Mouse (Mus musculus) hindbrain, embryonic 10.5 days (tissue): Measurements from ENCODE around the gene Sirpa. TPM values are rescaled to one million over a fixed set of nuclear protein-coding genes. Genes with fewer than 3 reads are reported as not detected.

Experiments used
- DNase-seq: peaks from one replicate; pipeline ENCODE4 v3.0.0-alpha.2; 2017; ENCODE audit warnings: low spot score
- H3K27ac ChIP-seq: fragments of 300-500 bp; sonication (generic); 2 replicates; pipeline ENCODE4 v1.5.1; 2016; ENCODE audit warnings: mild to moderate bottlenecking, moderate library complexity
- H3K27me3 ChIP-seq: fragments of 300-500 bp; sonication (generic); 2 replicates; pipeline ENCODE4 v1.6.1; 2016; ENCODE audit warnings: mild to moderate bottlenecking; ENCODE audit not compliant: poor library complexity, insufficient read depth, severe bottlenecking
- H3K36me3 ChIP-seq: fragments of 300-500 bp; sonication (generic); 2 replicates; pipeline ENCODE4 v1.6.1; 2016; ENCODE audit warnings: mild to moderate bottlenecking, moderate library complexity
- H3K4me1 ChIP-seq: fragments of 300-500 bp; sonication (generic); replicated peaks from 2 replicates; pipeline ENCODE4 v1.6.1; 2016; ENCODE audit warnings: mild to moderate bottlenecking
- H3K4me3 ChIP-seq: fragments of 300-500 bp; sonication (generic); 2 replicates; pipeline ENCODE4 v1.5.1; 2016; ENCODE audit warnings: mild to moderate bottlenecking, moderate library complexity
- H3K9me3 ChIP-seq: fragments of 300-500 bp; sonication (generic); 2 replicates; pipeline ENCODE4 v1.6.1; 2016; ENCODE audit warnings: mild to moderate bottlenecking, moderate library complexity
- WGBS: fragments of 180-500 bp; shearing (Covaris S2); methylation state at CpG from one replicate; pipeline ENCODE4 v1.1.7; 2016; 5-methylcytosine and 5-hydroxymethylcytosine counted together
- polyA plus RNA-seq: library from polyadenylated mRNA; unstranded; fragments of >200 nt; fragmentation: Nextera tagmentation; extraction: Ambion mirVana; gene quantifications from 2 replicates; pipeline ENCODE4 v1.2.1, GENCODE M21; 2016

The Sirpa gene
- polyA plus RNA-seq, 1 experiment from 2014 or later = 20.9 TPM

DNA sequence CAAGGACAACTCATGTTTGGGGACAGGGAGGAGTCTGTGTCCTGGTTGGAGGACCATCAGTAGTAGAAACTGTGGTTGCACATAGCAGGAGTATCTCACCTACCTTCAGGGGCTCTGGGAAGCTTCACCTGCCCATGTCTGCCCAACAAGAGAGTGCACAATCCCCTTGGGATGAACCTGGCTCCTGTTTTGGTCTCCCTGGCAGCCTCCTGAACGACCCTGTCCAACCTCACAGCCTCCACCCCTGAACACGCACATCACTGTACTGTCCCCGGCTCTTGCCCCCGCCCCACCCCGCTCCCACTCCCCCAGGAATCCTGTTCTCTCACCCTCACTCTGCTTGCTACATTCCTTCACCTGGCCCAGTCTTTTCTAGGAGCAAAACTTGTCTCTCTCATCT is 30.3 kb downstream of the Sirpa start:
- DNase-seq = no peak
- 97% methylated on average over 5 of the region's 5 CpGs for WGBS
- no peak overlapping the region for H3K4me3 ChIP-seq
- H3K4me1 ChIP-seq = peaks cover 14% of the 10 kb centered on the region
- H3K9me3 ChIP-seq = no peaks in the 10 kb centered on the region
- H3K27me3 ChIP-seq = no peaks in the 10 kb centered on the region
- 0 out of 2 replicates have a peak overlapping the region, but pooled peaks have one; percentile 30 for H3K27ac ChIP-seq
- H3K36me3 ChIP-seq = 0 out of 2 replicates have a peak, but pooled peaks cover 12% of the 10 kb centered on the region

GRCm38 (mm10) chr2:129623771-129624170 is 31.1 kb downstream of the Sirpa start:
- Histone ChIP-seq H3K4me3 (no peak overlapping the region), H3K27me3 (no peaks in the 10 kb centered on the region), H3K9me3 (no peaks in the 10 kb centered on the region), H3K36me3 (0 out of 2 replicates have a peak, but pooled peaks cover 9% of the 10 kb centered on the region), H3K27ac (no peak overlapping the region), H3K4me1 (peaks cover 14% of the 10 kb centered on the region)
- 86% methylated on average over 7 of the region's 7 CpGs for WGBS
- DNase-seq = no peak

- H3K4me3 ChIP-seq = no peak overlapping the region
- H3K36me3 ChIP-seq = 0 out of 2 replicates have a peak, but pooled peaks cover 8% of the 10 kb centered on the region
- no peaks in the 10 kb centered on the region for H3K27me3 ChIP-seq
- H3K27ac ChIP-seq = peak overlapping the region; percentile 40; the same call in 1 of the 2 replicates
- no peak for DNase-seq
- H3K4me1 ChIP-seq = peaks cover 14% of the 10 kb centered on the region
- H3K9me3 ChIP-seq = no peaks in the 10 kb centered on the region
- WGBS = 68% methylated on average over 13 of the region's 13 CpGs
Observed at GRCm38 (mm10) chr2:129624246-129624918, 31.7 kb downstream of the Sirpa start.

- no peaks in the 10 kb centered on the region for H3K9me3 ChIP-seq
- H3K36me3 ChIP-seq = peaks cover 9% of the 10 kb centered on the region
- 76% methylated on average over 6 of the region's 6 CpGs for WGBS
- H3K4me3 ChIP-seq = no peak overlapping the region
- 0 out of 2 replicates have a peak overlapping the region, but pooled peaks have one; percentile 31 for H3K27ac ChIP-seq
- H3K4me1 ChIP-seq = peaks cover 14% of the 10 kb centered on the region
- DNase-seq = no peak
- H3K27me3 ChIP-seq = no peaks in the 10 kb centered on the region
Observed at GRCm38 (mm10) chr2:129624956-129625355, 32.3 kb downstream of the Sirpa start.

GRCm38 (mm10) chr2:129625845-129626244 is 33.2 kb downstream of the Sirpa start:
- DNase-seq = no peak
- 90% methylated on average over 4 of the region's 4 CpGs for WGBS
- Histone ChIP-seq H3K27me3 (no peaks in the 10 kb centered on the region), H3K4me1 (peaks cover 14% of the 10 kb centered on the region), H3K4me3 (no peak overlapping the region), H3K9me3 (no peaks in the 10 kb centered on the region), H3K36me3 (peaks cover 15% of the 10 kb centered on the region), H3K27ac (no peak overlapping the region)

DNA sequence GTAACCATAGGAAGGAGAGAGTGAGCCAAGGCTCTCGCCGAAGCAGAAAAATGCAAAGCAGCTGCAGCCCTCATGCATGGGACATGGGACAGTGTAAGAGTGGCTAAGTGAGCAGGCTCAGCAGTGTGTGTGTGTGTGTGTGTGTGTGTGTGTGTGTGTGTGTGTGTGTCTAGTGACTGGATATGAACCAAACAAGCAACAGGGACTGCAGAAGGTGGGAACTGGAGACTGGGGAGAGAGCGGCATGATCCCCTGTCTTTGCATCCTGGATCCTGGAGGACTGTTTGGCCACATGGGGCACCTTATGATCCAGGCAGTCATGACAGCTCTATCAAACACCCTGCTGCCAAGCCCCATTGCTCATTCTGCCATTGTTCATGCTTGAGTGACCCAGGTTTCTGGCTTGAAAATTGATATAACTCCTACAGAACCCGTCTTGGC is 34.0 kb downstream of the Sirpa start:
- Histone ChIP-seq H3K36me3 (peaks cover 19% of the 10 kb centered on the region), H3K9me3 (no peaks in the 10 kb centered on the region), H3K4me1 (peaks cover 14% of the 10 kb centered on the region), H3K27ac (no peak overlapping the region), H3K27me3 (no peaks in the 10 kb centered on the region), H3K4me3 (no peak overlapping the region)
- WGBS = 82% methylated on average over 4 of the region's 4 CpGs
- no peak for DNase-seq

GRCm38 (mm10) chr2:129627133-129627532 is 34.5 kb downstream of the Sirpa start:
- no peaks in the 10 kb centered on the region for H3K9me3 ChIP-seq
- H3K27me3 ChIP-seq = no peaks in the 10 kb centered on the region
- WGBS = 90% methylated on average over 5 of the region's 5 CpGs
- peaks cover 14% of the 10 kb centered on the region for H3K4me1 ChIP-seq
- no peak overlapping the region for H3K27ac ChIP-seq
- peaks cover 19% of the 10 kb centered on the region for H3K36me3 ChIP-seq
- no peak for DNase-seq
- H3K4me3 ChIP-seq = no peak overlapping the region

GRCm38 (mm10) chr2:129627811-129628210 is 35.2 kb downstream of the Sirpa start:
- H3K9me3 ChIP-seq = no peaks in the 10 kb centered on the region
- 90% methylated on average over 13 of the region's 13 CpGs for WGBS
- H3K27ac ChIP-seq = no peak overlapping the region
- H3K4me1 ChIP-seq = peaks cover 14% of the 10 kb centered on the region
- H3K27me3 ChIP-seq = no peaks in the 10 kb centered on the region
- H3K36me3 ChIP-seq = peaks cover 19% of the 10 kb centered on the region
- DNase-seq = no peak
- no peak overlapping the region for H3K4me3 ChIP-seq

DNA sequence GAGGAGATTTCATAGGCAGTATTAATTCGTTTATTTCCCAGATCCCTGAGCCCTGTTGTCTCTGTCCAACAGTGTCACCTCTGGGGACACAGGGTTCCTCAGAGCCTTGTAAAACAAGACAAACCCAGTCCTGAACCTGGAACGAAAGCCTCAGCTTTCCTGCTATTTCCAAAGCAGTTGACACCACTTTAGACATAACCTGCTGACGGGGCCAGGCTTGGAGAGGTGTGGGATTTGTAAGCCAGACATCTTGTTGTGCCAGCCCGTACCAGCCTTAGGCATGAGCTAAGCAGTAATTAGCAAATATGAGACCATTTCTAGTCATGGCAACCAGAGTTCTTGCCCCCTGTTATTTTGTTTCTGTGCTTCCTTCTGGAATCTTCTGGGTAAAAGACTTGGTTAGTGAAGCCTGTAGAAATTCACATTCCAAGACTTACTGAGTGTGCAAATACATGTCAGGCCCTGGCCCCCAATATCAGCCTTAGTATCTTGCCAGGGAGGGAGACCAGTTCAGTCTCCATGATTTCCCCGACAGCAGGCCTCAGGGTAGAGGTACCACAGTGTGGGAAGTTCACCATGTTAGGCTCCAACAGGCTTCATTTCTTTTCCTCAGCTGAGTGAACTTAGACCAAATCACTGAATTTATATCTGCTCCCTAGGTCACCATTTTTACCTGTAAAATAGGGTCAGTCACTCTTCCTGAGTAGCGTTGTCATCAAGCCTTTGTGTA is 36.0 kb downstream of the Sirpa start:
- 91% methylated on average over 6 of the region's 6 CpGs for WGBS
- Histone ChIP-seq H3K9me3 (no peaks in the 10 kb centered on the region), H3K36me3 (peaks cover 19% of the 10 kb centered on the region), H3K27me3 (no peaks in the 10 kb centered on the region), H3K4me1 (peaks cover 14% of the 10 kb centered on the region), H3K27ac (no peak overlapping the region), H3K4me3 (no peak overlapping the region)
- DNase-seq = no peak

GRCm38 (mm10) chr2:129629786-129630531 is 37.3 kb downstream of the Sirpa start:
- 92% methylated on average over 15 of the region's 15 CpGs for WGBS
- H3K9me3 ChIP-seq = no peaks in the 10 kb centered on the region
- H3K4me3 ChIP-seq = no peak overlapping the region
- peaks cover 5% of the 10 kb centered on the region; the same call in 1 of the 2 replicates for H3K4me1 ChIP-seq
- DNase-seq = no peak
- no peaks in the 10 kb centered on the region for H3K27me3 ChIP-seq
- H3K36me3 ChIP-seq = peaks cover 19% of the 10 kb centered on the region
- H3K27ac ChIP-seq = no peak overlapping the region

GRCm38 (mm10) chr2:129630532-129630886 is 37.9 kb downstream of the Sirpa start:
- Histone ChIP-seq H3K4me3 (no peak overlapping the region), H3K4me1 (0 out of 2 replicates have a peak, but pooled peaks cover 2% of the 10 kb centered on the region), H3K27me3 (no peaks in the 10 kb centered on the region), H3K27ac (no peak overlapping the region), H3K9me3 (no peaks in the 10 kb centered on the region), H3K36me3 (peaks cover 19% of the 10 kb centered on the region)
- DNase-seq = no peak
- 97% methylated on average over 3 of the region's 3 CpGs for WGBS

DNA sequence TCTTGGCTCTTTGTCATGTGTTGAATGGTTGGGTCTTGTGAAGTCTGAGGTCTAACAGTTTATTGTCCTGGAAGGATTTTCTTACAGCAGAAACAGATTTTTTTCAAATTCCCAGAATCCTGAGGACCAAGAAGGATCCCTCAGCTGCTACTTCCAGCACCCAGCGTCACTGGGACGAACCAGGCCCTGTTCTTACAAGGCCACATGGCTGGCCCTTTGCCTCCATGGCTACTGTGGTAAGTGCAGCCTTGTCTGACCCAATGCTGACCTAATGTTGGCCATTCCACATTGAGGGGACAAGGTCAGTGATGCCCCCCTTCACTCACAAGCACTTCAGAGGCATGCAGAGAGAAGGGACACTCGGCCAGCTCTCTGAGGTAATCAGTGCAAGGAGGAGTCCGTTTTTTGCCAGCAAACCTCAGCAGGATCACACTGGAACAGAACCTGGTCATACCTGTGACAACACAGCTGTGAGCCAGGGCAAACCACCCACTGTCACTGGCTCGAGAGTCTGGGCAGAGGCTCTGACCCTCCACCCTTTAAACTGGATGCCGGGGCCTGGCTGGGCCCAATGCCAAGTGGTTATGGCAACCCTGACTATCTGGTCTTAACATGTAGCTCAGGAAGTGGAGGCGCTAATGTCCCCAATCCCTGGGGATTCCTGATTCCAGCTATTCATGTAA is 38.5 kb downstream of the Sirpa start:
- WGBS = 93% methylated on average over 7 of the region's 7 CpGs
- no peak for DNase-seq
- H3K9me3 ChIP-seq = no peaks in the 10 kb centered on the region
- H3K4me1 ChIP-seq = 0 out of 2 replicates have a peak, but pooled peaks cover 2% of the 10 kb centered on the region
- no peak overlapping the region for H3K4me3 ChIP-seq
- H3K27me3 ChIP-seq = no peaks in the 10 kb centered on the region
- H3K36me3 ChIP-seq = peaks cover 19% of the 10 kb centered on the region
- no peak overlapping the region for H3K27ac ChIP-seq
